Mouse (Mus musculus) frontal cortex, postnatal 10 days (tissue): ENCODE data around the gene Tmem231.

ENCODE experiments used
- DNase-seq, 2 experiments: peaks; one replicate each; pipeline ENCODE4 v3.0.0; 2022; ENCODE audit warnings: low spot score in 2 of 2, mixed read lengths in 1 of 2

The Tmem231 gene

DNA sequence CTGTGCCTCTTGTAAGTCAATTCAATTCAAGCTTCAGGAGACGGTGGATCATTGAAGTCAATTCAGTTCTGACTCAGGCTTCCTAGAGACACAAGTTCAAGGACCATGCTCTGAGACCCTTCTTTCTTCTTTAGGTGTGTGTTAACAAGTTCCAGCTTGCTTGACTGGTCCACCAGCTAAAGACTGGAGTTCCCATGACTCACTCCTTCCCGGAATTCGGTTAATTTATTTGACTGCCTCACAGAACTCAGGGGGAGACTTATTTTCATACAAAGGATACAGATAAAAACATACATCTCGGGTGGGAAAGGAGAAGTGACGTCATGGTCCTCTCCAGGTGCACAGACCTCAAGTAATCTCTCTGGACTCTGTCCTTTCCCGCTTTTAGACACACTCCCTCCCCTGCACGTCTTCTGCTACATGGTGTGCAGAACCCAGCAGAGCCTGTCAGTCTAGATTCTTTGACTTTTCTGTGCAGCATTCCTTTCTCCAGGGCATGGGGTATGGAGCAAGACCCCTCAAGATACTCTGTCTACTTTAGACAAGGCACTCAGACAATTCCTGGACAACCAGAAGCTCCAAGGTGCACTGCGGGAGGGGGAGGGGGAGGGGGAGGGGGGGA is 28.1 kb downstream of the Tmem231 start:
- no peak for DNase-seq

DNA sequence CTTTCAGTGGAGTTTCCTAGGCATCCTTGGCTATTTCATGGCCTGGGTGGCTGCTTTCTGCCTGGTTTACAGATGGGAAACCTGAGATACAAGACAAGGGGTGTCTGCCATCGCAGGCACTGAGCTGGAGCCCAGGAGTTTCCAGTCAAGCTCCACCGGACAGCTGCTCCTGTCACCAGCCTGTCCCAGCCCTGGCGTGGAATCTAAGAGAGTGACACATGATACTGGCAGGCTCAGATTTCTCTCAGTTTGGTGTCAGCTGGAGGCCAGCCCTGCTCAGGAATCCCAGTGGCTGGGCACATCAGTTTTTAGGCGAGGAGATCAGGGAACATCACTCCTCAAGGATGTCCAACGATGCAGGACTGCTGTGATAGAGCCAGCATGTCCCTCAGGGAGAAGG is 31.6 kb downstream of the Tmem231 start:
- no peak for DNase-seq

DNA sequence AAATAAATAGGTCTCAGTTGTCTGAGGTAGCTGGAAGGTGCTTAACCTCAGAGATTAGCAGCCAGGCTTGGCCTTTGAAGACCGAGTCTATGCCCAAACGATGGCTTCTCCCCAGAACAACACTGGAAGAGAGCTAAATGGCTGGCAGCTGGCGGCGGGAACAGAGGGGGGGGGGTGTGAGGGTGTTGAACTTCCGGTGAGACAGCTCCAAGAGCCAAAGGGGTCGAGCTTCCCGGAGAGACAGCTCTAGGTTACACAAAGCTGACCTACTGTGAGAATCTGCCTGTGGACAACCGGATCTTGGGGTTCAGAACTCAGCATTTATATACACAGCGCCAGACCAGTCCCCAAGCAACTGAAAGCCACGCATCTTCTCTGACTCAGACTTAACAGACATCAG is 35.1 kb downstream of the Tmem231 start:
- no peak for DNase-seq

DNA sequence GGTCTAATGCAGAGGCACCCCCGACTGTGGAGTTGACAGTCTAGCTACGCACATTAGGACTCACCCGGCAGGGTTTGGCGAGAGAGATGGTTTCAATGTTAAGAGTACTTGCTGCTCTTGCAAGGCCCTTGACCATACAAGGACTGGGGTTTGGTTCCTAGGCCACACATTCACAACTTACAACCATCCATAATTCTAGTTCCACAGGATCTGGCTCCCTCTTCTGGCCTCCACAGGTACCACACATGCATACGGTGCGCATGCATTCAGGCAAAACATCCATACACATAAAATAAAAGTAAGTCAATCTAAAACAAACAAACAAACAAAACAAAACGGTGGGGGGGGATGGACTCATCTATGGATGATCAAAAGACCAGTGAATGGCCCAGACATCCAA is 38.7 kb downstream of the Tmem231 start:
- DNase-seq, result no peak

DNA sequence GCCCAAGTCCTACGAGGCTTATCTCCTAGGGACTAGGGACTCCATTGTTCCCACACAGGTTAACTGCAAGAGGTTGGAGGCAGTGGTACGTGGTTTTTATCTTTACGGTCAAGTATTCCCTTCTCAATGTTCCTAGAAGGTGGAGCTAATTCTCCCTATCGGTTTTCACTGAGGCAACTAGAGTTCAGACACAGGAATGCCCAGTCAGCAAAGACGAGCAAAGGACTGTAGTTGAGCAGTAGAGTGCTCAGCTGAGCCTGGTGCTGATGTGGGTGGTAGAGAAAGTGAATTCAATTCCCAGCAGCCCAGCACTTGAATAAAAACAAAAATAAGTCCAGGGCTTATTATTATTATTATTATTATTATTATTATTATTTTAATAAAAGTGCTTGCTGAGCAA is 41.1 kb downstream of the Tmem231 start:
- DNase-seq, result no peak

DNA sequence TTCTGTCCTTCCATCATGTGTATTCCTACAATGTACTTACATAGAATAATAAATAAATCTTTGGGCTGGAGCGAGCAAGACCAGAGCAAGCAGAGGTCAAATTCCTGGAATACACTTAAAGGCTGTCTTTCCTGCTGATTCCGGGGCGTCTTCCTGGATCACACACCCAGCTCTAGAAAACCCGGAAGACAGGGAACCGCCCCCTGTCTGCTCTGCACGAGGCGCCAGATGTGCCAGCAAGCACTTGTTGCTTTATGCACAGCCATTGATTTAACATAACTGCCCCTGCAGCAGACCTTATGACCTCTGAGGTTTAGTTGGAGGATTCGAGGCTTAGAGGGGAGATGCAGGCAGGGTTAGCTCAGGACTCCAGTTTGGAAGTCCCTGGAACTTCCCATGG is 41.7 kb downstream of the Tmem231 start:
- DNase-seq, result no peak

DNA sequence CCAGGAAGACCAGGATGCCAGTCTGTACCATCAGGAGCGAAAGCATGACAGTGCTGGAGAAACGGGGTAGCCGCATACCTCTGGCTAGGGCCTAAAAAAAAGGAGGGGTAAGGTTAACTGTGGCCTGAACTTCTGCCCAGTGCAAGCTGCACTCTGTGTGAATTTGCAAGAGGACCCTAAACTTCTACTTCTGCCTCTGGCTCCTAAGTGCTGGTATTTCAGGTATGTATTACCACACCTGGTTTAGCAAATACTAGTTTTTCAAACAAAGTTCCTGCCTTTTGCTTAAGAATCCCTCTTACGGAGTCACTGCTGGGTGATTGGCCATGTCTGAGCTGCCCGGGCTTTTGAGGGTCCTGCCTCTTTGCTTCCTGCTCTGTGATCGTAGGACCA is 42.8 kb downstream of the Tmem231 start:
- DNase-seq, result no peak

DNA sequence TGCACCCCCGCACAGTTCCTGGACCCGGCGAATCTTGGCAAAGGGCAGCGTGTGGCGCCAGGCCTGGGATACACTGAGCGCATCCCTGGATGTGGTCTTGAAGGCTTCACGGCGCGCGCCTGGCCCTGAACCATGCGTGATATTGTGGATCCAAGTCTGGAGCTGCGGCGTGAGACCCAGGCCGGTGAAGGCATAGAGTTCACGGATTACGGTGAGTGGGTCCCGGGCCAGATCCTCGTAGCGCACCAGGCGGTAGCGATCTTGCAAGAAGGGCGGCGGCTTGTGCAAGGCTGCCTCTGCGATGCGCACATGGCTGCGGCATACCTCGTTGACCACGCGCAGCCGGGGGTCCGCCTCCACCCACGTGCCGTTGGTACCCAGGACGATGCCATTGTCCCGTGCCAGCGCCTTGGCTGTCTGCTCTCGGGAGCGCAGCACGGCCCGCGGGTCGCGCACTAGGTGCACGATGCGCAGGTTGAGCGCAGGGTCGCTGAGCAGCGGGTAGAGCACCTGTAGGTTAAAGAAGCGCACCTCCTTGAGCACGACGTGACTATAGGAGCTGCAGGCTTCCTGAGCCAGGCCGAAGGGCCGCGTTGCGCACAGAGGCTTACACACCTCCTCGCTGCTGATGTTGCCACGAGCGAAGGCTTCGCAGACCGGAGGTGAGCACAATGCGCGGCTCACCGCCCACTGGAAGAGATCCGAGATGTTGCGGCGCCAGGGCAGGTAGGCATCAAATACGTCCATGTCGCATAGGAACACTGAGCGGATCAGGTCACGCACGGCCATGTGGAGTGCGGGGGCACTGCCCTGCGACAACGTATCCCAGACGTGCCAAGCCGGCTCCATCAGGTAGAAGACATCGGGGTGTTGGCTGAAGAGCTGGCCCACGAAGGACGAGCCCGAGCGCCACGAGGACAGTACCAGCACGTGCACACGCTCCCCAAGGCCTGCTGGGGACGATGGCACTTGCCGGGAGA is 43.5 kb downstream of the Tmem231 start:
- DNase-seq, result no peak

DNA sequence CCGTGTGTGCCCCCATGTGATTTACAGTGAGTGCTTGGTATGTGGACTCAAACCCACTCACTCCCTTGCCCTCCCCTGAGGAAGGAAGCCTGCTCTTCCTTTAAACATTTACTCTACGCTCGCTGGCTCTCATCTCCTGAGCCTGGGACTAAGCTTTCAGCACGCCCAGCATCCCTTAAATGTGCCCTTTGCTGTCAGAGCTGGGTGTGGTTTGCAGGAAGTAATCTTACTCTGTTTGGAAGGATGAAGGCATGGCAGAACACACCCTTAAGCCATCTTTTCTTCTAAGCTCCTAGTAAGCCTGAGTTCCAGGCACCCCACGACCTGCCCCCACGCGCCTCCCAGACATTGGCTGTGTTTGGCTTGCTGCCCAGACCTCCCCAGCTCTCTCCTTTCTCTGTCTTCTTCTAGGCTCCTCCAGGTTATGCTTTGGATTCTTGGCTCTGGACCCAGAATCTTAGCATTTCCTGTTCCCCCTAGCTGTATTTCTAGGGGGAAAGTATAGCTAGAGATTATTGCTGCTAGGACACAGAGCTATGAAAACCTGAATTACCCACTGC is 45.5 kb downstream of the Tmem231 start:
- no peak for DNase-seq

DNA sequence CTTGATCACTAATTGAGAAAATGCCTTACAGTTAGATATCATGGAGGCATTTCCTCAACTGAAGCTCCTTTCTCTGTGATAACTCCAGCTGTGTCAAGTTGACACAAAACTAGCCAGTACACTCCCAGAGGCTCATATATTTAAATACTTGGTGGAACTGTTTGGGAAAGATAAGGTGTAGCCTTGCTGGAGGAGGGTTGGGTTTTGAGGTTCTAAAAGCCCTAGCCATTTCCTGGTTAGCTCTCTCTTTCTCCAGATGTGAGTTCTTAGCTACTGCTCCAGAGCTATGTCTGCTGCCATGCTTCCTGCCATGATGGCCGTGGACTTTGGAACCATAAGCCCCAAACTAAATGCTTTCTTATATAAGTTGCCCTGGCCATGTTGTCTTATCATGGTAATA is 46.2 kb downstream of the Tmem231 start:
- no peak for DNase-seq

DNA sequence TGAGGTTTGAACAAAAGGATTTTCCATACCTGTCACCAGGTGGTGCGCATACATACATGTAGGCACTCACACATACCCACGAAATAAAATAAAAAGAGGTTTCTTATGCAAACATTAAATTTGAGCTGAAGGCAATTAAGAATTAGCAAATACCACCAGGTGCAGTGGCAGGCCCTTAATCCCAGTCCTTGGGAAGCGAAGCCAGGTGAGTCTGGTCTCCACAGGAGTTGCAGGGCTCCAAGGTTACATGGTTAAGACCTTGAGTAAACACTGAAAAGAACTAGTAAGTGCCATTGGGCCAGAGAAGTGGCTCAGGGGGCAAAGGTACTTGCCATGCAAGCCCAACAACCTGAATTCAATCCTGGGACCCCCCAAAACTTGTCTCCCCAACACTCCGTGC is 50.1 kb downstream of the Tmem231 start:
- no peak for DNase-seq

DNA sequence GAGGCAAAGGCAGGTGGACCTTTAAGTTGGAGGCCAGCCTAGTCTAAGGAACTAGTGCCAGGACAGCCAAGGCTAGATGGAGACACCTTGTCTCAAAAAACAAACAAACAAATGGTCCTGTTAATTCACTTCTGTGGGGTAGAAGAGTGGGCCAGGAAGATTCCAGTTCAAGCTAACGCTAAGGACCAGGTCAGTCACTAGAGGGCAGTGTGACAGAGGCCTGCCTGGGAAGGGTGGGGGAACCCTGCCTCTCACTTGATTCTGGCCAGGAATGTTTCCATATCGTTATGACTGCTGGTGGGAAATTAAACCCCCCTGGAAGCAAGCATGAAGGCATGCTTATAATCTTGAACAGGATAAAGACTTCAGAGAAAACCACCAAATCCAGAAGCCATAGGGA is 52.1 kb downstream of the Tmem231 start:
- no peak for DNase-seq

DNA sequence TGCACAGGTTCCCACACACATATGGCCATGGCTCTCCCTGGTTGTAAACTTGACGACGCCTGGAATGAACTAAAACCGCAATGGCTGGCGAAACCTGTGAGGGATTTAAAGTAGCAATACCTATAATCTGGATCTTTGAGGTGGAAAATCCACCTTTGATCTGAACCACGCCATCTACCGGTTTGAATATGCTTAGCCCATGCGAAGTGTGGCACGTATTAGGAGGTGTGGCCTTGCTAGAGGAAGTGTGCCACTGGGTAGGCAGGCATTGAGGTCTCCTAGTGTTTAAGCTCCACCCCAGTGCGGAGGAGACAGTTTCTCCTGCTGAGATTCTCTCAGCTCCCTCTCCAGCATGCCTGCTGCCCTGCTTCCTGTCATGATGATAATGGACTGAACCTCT is 56.0 kb downstream of the Tmem231 start:
- DNase-seq, result no peak

DNA sequence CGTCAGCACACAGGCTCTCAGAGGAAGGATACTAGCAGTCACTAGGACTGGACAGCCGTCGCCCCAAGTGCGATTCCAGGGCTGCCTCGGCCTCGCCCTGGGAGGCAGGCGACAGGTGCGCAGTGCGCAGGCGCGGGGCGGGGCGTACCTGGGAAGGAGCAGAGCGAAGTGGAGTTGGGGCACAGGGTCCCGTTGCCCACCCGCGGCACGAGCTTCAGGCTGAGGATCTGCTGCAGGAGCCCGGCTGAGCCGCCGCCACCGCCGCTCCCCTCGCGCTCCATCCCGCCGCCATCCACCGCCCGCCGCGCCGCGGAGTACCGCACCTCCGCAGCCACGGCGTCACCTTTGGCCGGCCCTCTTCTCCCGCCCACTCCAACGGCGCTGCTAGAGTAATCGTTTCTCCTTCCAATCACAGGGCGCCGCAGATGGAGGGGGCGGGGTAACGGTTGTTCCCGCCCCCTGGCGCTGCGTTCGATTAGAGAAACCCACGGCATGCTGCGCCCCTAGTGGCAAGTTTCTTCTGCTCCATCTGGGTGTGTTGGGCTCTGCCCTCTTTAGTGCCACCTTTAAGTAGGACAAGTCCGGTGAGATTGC is 57.2 kb downstream of the Tmem231 start, which contains the start of gene Tmem170:
Tmem170 (minus strand) TSS at position 396 of the 594 bp plus-strand sequence.
- peak; percentile 94 to 97 for DNase-seq

DNA sequence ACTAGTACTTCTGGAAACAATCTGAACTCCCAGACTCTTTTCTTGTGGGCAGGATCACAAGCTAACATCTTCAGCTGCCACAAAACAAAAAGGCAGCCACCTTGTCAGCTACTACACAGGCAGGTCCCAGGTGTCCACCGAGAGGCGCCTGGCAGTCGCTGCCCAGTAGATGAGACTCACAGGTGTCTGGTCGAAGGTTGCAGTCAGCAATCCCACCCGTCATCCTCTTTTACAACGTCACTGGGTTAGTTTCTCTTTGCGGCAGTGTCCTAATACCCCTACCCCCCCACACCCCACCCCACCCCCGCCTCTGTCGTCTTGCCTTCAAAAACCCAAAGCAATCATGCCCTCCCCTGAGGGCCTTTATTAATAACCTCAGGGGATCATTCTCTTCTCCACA is 57.9 kb downstream of the Tmem231 start:
- DNase-seq, result no peak

DNA sequence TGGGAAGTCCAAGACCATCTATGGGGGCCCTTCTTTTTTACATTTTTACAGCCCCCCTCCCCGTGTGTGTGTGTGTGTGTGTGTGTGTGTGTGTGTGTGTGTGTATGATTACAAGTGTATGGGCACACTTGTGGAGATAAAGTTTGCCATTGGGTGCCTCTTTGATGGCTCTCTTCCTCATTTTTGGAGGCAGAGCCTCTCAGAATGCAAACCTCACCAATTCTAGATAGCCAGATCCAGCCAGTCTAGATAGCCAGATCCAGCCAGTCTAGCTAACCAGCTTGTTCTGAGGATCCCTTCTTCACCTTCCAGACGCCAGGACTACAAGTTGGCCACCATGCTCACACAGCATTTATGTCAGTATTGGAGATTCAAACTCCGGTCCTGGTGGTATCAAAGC is 62.4 kb downstream of the Tmem231 start:
- DNase-seq, result no peak

DNA sequence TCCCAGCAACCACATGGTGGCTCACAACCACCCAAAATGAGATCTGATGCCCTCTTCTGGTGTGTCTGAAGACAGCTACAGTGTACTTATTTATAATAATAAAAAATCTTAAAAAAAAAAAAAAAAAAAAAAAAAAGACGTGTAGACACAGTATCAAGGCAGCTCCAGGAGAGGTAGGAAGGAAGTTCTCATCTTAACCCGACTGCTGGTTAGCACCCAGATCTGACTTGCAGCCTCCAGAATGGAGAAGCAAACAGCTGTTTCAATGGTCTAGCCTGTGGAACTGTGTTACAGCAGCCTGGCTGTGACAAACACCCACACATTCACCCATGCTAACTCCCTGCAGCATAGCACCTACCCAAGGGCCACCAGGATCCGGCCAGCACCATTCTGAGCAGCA is 63.3 kb downstream of the Tmem231 start:
- DNase-seq, result no peak

DNA sequence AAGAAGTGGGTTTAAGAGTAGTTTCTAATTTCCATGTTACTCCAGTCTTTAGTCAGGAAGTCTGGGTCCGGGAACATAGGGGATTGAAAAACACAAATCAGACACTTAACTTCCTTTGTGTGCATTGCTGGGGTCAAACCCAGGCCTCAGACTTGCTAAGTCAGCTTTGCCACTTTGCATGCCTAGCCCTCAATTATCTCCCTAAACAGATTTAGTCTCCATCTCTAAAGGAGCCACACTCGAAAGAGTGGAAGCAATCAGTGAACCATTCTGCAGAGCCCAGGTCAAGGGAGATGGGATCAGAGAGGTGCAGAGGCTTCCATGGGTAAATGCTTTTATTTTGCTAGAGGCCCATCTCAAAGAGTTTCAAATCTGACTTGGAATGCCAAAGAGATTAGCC is 65.0 kb downstream of the Tmem231 start:
- DNase-seq, result no peak

DNA sequence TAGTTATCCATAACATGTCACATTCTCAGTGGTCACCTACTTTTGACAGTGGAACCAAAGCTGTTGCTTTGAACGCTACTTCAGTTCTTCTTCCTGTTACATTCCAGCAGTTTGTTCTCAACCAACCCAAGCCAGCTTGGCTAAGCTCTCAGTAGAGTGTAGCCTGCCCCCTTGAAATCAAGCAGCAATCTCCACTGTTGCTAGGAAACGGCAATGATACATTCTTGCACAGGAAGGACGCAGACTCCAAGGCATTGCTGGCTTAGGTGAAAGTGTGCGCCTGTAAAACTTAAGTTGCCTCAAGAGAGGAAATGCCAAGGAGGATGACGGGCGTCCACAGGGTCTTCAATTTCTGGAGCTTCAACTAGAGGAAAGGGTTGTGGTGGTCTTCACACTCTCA is 67.8 kb downstream of the Tmem231 start:
- no peak for DNase-seq

DNA sequence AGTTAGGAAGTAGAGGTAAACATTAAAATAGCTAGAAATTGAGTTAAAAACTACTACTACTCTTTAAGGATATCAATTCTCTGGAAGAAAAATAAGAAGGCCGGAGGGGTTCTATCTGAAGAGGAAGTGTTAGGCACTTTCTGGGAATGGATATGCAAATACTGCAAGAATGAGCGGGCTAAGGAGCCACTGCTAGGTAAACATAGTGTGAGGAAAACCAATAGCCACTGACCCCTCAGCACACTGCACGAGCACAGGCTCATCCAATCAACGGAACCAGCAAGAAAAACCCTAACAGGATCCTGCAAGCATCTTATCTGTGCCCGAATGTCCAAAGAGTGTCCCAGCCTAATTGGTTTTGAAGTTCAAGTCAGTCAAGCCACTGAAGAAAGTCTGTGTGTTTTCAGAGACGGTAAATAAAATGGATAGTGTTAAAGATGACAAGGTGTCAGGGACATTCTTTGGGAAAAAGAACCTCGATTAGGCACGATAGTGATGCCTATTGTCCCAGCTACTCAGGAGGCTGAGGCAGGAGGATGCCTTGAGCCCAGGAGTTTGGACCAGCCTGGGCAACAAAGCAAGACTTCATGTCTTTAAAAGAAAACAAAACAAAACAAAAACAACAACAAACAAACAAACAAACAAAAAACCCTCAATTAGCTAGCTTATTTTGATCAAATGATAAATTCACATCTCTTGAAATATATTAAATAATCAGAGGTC is 68.4 kb downstream of the Tmem231 start:
- DNase-seq, result no peak

DNA sequence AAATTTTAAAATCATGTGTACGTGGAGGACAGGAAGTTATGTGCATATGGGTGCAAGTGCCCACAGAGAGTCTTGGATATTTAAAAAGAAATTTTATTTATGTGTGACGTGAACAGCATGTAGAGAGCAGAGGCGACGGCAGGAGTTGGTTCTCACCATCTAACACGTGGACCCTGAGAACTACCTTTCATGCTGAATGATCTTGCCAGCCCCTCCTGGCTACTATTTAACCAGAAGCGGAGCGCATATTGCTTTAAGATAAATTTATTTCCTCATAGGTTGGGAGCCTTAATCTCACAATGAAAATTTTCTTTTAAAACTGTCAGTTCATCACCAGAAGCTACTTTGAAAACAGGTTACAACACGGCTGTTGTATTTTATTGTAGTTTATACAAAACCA is 69.0 kb downstream of the Tmem231 start:
- DNase-seq, result no peak

DNA sequence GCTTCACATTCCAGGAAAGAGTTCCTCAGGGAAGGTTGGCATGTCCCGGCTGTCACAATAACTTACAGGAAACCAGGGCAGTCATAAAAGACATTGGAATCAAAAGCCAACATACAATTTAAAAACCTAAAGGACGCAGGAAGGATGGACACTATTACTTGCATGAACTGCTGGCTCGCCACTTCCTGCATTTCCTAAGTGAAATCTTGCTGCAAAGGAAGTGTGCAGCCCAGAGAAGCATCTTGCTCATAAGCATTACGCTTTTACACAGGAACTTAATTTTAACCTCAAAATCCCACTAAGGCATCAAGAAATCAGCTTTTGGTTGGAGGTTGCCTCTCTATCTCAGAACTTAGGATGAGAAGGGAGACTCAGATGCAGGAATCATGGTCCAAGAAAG is 70.4 kb downstream of the Tmem231 start:
- DNase-seq, result no peak
